Mouse (Mus musculus): ENCODE measurements around the gene Dlx1. TPM values are rescaled to one million over a fixed set of nuclear protein-coding genes. Genes with fewer than 3 reads are reported as not detected.

The Dlx1 gene
- 207 and 300 TPM in 2 replicates for polyA plus RNA-seq (2016; fragmentation: Nextera tagmentation; extraction: Ambion mirVana)

- Histone ChIP-seq H3K9ac (peak within 1 kb of the TSS; percentile 82), H3K9me3 (no peaks in the 10 kb centered on the region), H3K27ac (peak within 1 kb of the TSS; percentile 92), H3K27me3 (peaks cover 95% of the 10 kb centered on the region), H3K4me3 (replicated peaks) (peak within 1 kb of the TSS; percentile 49), H3K4me1 (peaks cover 33% of the 10 kb centered on the region), H3K36me3 (replicated peaks) (no peaks in the 10 kb centered on the region), H3K4me2 (peak within 1 kb of the TSS; percentile 61)
- ATAC-seq (ENCODE audit: low FRiP score), result peak; percentile 51
- WGBS, result under 1% methylated on average over 26 of the region's 26 CpGs
Observed at GRCm38 (mm10) chr2:71528014-71528713, at the start of gene Dlx1. Dlx1 (plus strand) TSS chr2:71528113.

GRCm38 (mm10) chr2:71479917-71480316 lies 48.0 kb upstream of the Dlx1 start:
- no peak overlapping the region for H3K4me3 ChIP-seq (replicated peaks)
- H3K9ac ChIP-seq, result no peak overlapping the region

GRCm38 (mm10) chr2:71481825-71482224 lies 46.1 kb upstream of the Dlx1 start:
- Histone ChIP-seq H3K9ac (no peak overlapping the region), H3K27me3 (no peaks in the 10 kb centered on the region), H3K4me3 (replicated peaks) (no peak overlapping the region), H3K4me1 (peaks cover 21% of the 10 kb centered on the region), H3K9me3 (peaks cover 5% of the 10 kb centered on the region; the same call in 1 of the 2 replicates), H3K36me3 (replicated peaks) (no peaks in the 10 kb centered on the region), H3K27ac (no peak overlapping the region), H3K4me2 (no peak overlapping the region)
- WGBS, result 86% methylated on average over 6 of the region's 6 CpGs
- ATAC-seq (ENCODE audit: low FRiP score), result no peak

More at GRCm38 (mm10) chr2:71479917-71480316, 48.0 kb upstream of the Dlx1 start:
- Histone ChIP-seq H3K4me1 (peaks cover 21% of the 10 kb centered on the region), H3K36me3 (replicated peaks) (no peaks in the 10 kb centered on the region), H3K27me3 (no peaks in the 10 kb centered on the region), H3K27ac (peak overlapping the region; percentile 59; the same call in 1 of the 2 replicates), H3K9me3 (peaks cover 5% of the 10 kb centered on the region; the same call in 1 of the 2 replicates), H3K4me2 (peak overlapping the region; percentile 29)
- no peak for ATAC-seq (ENCODE audit: low FRiP score)
- WGBS, result 5% methylated on average over 7 of the region's 7 CpGs

- H3K4me2 ChIP-seq, result no peak overlapping the region
- peaks cover 21% of the 10 kb centered on the region for H3K4me1 ChIP-seq
- no peaks in the 10 kb centered on the region for H3K9me3 ChIP-seq
- no peaks in the 10 kb centered on the region for H3K36me3 ChIP-seq (replicated peaks)
- no peak overlapping the region for H3K4me3 ChIP-seq (replicated peaks)
- ATAC-seq (ENCODE audit: low FRiP score), result no peak
- WGBS, result 56% methylated on average over 10 of the region's 10 CpGs
- no peaks in the 10 kb centered on the region for H3K27me3 ChIP-seq
- H3K27ac ChIP-seq, result 0 out of 2 replicates have a peak overlapping the region, but pooled peaks have one; percentile 31
- no peak overlapping the region for H3K9ac ChIP-seq
Observed at GRCm38 (mm10) chr2:71483046-71483716, 44.7 kb upstream of the Dlx1 start.

- Histone ChIP-seq H3K9ac (0 out of 2 replicates have a peak overlapping the region, but pooled peaks have one; percentile 13), H3K27me3 (no peaks in the 10 kb centered on the region), H3K27ac (0 out of 2 replicates have a peak overlapping the region, but pooled peaks have one; percentile 31), H3K9me3 (no peaks in the 10 kb centered on the region), H3K36me3 (replicated peaks) (no peaks in the 10 kb centered on the region), H3K4me1 (peaks cover 21% of the 10 kb centered on the region), H3K4me3 (replicated peaks) (no peak overlapping the region), H3K4me2 (no peak overlapping the region)
- ATAC-seq (ENCODE audit: low FRiP score), result no peak
- WGBS, result 25% methylated on average over 5 of the region's 5 CpGs
Observed at GRCm38 (mm10) chr2:71483717-71484066, 44.2 kb upstream of the Dlx1 start.

- no peaks in the 10 kb centered on the region for H3K36me3 ChIP-seq (replicated peaks)
- H3K9ac ChIP-seq, result no peak overlapping the region
- no peak overlapping the region for H3K27ac ChIP-seq
- no peak overlapping the region for H3K4me2 ChIP-seq
- H3K27me3 ChIP-seq, result no peaks in the 10 kb centered on the region
- ATAC-seq (ENCODE audit: low FRiP score), result no peak
- no peaks in the 10 kb centered on the region for H3K9me3 ChIP-seq
- no peak overlapping the region for H3K4me3 ChIP-seq (replicated peaks)
- H3K4me1 ChIP-seq, result peaks cover 12% of the 10 kb centered on the region
Observed at GRCm38 (mm10) chr2:71491295-71491694, 36.6 kb upstream of the Dlx1 start.

GRCm38 (mm10) chr2:71493161-71493683 lies 34.7 kb upstream of the Dlx1 start:
- Histone ChIP-seq H3K36me3 (replicated peaks) (no peaks in the 10 kb centered on the region), H3K4me3 (replicated peaks) (no peak overlapping the region), H3K4me1 (peaks cover 16% of the 10 kb centered on the region), H3K4me2 (no peak overlapping the region), H3K9me3 (no peaks in the 10 kb centered on the region), H3K9ac (no peak overlapping the region), H3K27ac (no peak overlapping the region), H3K27me3 (no peaks in the 10 kb centered on the region)
- 77% methylated on average over 12 of the region's 12 CpGs for WGBS
- no peak for ATAC-seq (ENCODE audit: low FRiP score)

GRCm38 (mm10) chr2:71494503-71494902 lies 33.4 kb upstream of the Dlx1 start:
- Histone ChIP-seq H3K36me3 (replicated peaks) (no peaks in the 10 kb centered on the region), H3K27me3 (no peaks in the 10 kb centered on the region), H3K9ac (no peak overlapping the region), H3K4me2 (no peak overlapping the region), H3K9me3 (no peaks in the 10 kb centered on the region), H3K4me3 (replicated peaks) (no peak overlapping the region), H3K27ac (peak overlapping the region; percentile 43; the same call in 1 of the 2 replicates), H3K4me1 (peaks cover 27% of the 10 kb centered on the region)
- WGBS, result 48% methylated on average over 10 of the region's 10 CpGs
- no peak for ATAC-seq (ENCODE audit: low FRiP score)

GRCm38 (mm10) chr2:71494971-71495370 lies 32.9 kb upstream of the Dlx1 start:
- Histone ChIP-seq H3K9me3 (no peaks in the 10 kb centered on the region), H3K9ac (no peak overlapping the region), H3K36me3 (replicated peaks) (no peaks in the 10 kb centered on the region), H3K4me2 (no peak overlapping the region), H3K4me3 (replicated peaks) (no peak overlapping the region), H3K27me3 (no peaks in the 10 kb centered on the region), H3K27ac (peak overlapping the region; percentile 43; the same call in 1 of the 2 replicates), H3K4me1 (peaks cover 31% of the 10 kb centered on the region)
- WGBS, result 41% methylated on average over 4 of the region's 4 CpGs
- ATAC-seq (ENCODE audit: low FRiP score), result no peak

GRCm38 (mm10) chr2:71497175-71497574 lies 30.7 kb upstream of the Dlx1 start:
- Histone ChIP-seq H3K4me3 (replicated peaks) (no peak overlapping the region), H3K27ac (no peak overlapping the region), H3K27me3 (no peaks in the 10 kb centered on the region), H3K9me3 (no peaks in the 10 kb centered on the region), H3K4me2 (no peak overlapping the region), H3K4me1 (peaks cover 32% of the 10 kb centered on the region), H3K9ac (no peak overlapping the region), H3K36me3 (replicated peaks) (no peaks in the 10 kb centered on the region)
- no peak for ATAC-seq (ENCODE audit: low FRiP score)
- 56% methylated on average over 5 of the region's 5 CpGs for WGBS

- H3K4me2 ChIP-seq, result no peak overlapping the region
- WGBS, result 63% methylated on average over 16 of the region's 16 CpGs
- peaks cover 26% of the 10 kb centered on the region for H3K4me1 ChIP-seq
- peak overlapping the region; percentile 63; the same call in 1 of the 2 replicates for H3K27ac ChIP-seq
- no peak overlapping the region for H3K4me3 ChIP-seq (replicated peaks)
- ATAC-seq (ENCODE audit: low FRiP score), result no peak
- no peaks in the 10 kb centered on the region for H3K9me3 ChIP-seq
- no peaks in the 10 kb centered on the region for H3K36me3 ChIP-seq (replicated peaks)
- no peaks in the 10 kb centered on the region for H3K27me3 ChIP-seq
- H3K9ac ChIP-seq, result no peak overlapping the region
Observed at GRCm38 (mm10) chr2:71499276-71500230, 28.4 kb upstream of the Dlx1 start.

- H3K27ac ChIP-seq, result no peak overlapping the region
- no peaks in the 10 kb centered on the region for H3K36me3 ChIP-seq (replicated peaks)
- no peak for ATAC-seq (ENCODE audit: low FRiP score)
- 89% methylated on average over 9 of the region's 9 CpGs for WGBS
- H3K4me2 ChIP-seq, result no peak overlapping the region
- peaks cover 2% of the 10 kb centered on the region for H3K4me1 ChIP-seq
- no peaks in the 10 kb centered on the region for H3K27me3 ChIP-seq
- H3K4me3 ChIP-seq (replicated peaks), result no peak overlapping the region
- H3K9me3 ChIP-seq, result no peaks in the 10 kb centered on the region
- no peak overlapping the region for H3K9ac ChIP-seq
Observed at GRCm38 (mm10) chr2:71504852-71505251, 23.1 kb upstream of the Dlx1 start.

Data from forebrain, embryonic 12.5 days (tissue).